Mouse (Mus musculus) midbrain, postnatal 0 days (tissue): ENCODE results near the gene Chrnb1. TPM values are rescaled to one million over a fixed set of nuclear protein-coding genes. Genes with fewer than 3 reads are reported as not detected.

ENCODE experiments used
- ATAC-seq: fragments of 200-750 bp; cut with Nextera tagmentation; 2 replicates; pipeline ENCODE4 v1.8.0; 2017; ENCODE audit warnings: moderate number of reproducible peaks, mild to moderate bottlenecking, moderate TSS enrichment, moderate library complexity; ENCODE audit not compliant: low FRiP score
- DNase-seq: peaks from one replicate; pipeline ENCODE4 v3.0.0-alpha.2; 2015; ENCODE audit warnings: low spot score
- H3K27ac ChIP-seq: fragments of 300-500 bp; sonication (generic); 2 replicates; pipeline ENCODE4 v1.5.1; 2014; ENCODE audit warnings: low read depth, mild to moderate bottlenecking, low read length, mixed read lengths
- H3K27me3 ChIP-seq: fragments of 300-500 bp; sonication (generic); 2 replicates; pipeline ENCODE4 v1.6.1; 2014; ENCODE audit warnings: low read length, control low read depth, mixed read lengths; ENCODE audit not compliant: insufficient read depth
- H3K36me3 ChIP-seq: fragments of 300-500 bp; sonication (generic); 2 replicates; pipeline ENCODE4 v1.6.1; 2014; ENCODE audit warnings: low read length, control low read depth, mixed read lengths; ENCODE audit not compliant: insufficient read depth
- H3K4me1 ChIP-seq: fragments of 300-500 bp; sonication (generic); 2 replicates; pipeline ENCODE4 v1.6.1; 2014; ENCODE audit warnings: mild to moderate bottlenecking, control low read depth, antibody characterized with exemption, low read length, mixed read lengths; ENCODE audit not compliant: insufficient read depth
- H3K4me2 ChIP-seq: fragments of 300-500 bp; sonication (generic); 2 replicates; pipeline ENCODE4 v1.6.1; 2014; ENCODE audit warnings: low read depth, mild to moderate bottlenecking, low read length, mixed read lengths; ENCODE audit not compliant: poor library complexity, severe bottlenecking
- H3K4me3 ChIP-seq: fragments of 300-500 bp; sonication (generic); 2 replicates; pipeline ENCODE4 v1.5.1; 2014; ENCODE audit warnings: low read depth, mild to moderate bottlenecking, low read length, moderate library complexity
- H3K9ac ChIP-seq: fragments of 300-500 bp; sonication (generic); replicated peaks from 2 replicates; pipeline ENCODE4 v1.6.1; 2014; ENCODE audit warnings: mild to moderate bottlenecking, low read length, moderate library complexity, mixed read lengths; ENCODE audit not compliant: poor library complexity, severe bottlenecking
- H3K9me3 ChIP-seq: fragments of 300-500 bp; sonication (generic); 2 replicates; pipeline ENCODE4 v1.6.1; 2016; ENCODE audit warnings: low read length, control low read depth
- CTCF ChIP-seq: IDR thresholded peaks from 2 replicates; pipeline ENCODE4 v1.5.1; 2016; ENCODE audit warnings: antibody characterized with exemption, mild to moderate bottlenecking
- WGBS: fragments of 180-500 bp; shearing (Covaris S2); extraction: QIAGEN DNeasy Blood & Tissue Kit; methylation state at CpG from one replicate; pipeline ENCODE4 v1.1.7; 2014; 5-methylcytosine and 5-hydroxymethylcytosine counted together
- polyA plus RNA-seq: library from polyadenylated mRNA; unstranded; fragments of >200 nt; fragmentation: Nextera tagmentation; extraction: Ambion mirVana; gene quantifications from 2 replicates; pipeline ENCODE4 v1.2.1, GENCODE M21; 2015
- total RNA-seq: library from RNA; depleted of rRNA; stranded (reverse); fragments of >200 nt; gene quantifications from 2 replicates; pipeline ENCODE4 v1.2.3, GENCODE M21; 2014

The Chrnb1 gene
- total and polyA plus RNA-seq, 2 experiments from 2014 or later: 1.1 to 1.5 TPM

- TF ChIP-seq CTCF: no peak
- no peaks in the 10 kb centered on the region for H3K9me3 ChIP-seq
- peak overlapping the region; percentile 98 for H3K9ac ChIP-seq
- peaks cover 14% of the 10 kb centered on the region for H3K36me3 ChIP-seq
- H3K27ac ChIP-seq: peak overlapping the region; percentile 97
- DNase-seq: no peak
- 4% methylated on average over 3 of the region's 4 CpGs for WGBS
- peak overlapping the region; percentile 97 for H3K4me2 ChIP-seq
- no peaks in the 10 kb centered on the region for H3K27me3 ChIP-seq
- no peak for ATAC-seq
- H3K4me3 ChIP-seq: peak overlapping the region; percentile 91
- H3K4me1 ChIP-seq: peaks cover 11% of the 10 kb centered on the region; the same call in 1 of the 2 replicates
Observed at GRCm38 (mm10) chr11:69835966-69836335, 40.2 kb upstream of the Chrnb1 start.

- no peaks in the 10 kb centered on the region for H3K9me3 ChIP-seq
- peak overlapping the region; percentile 97 for H3K27ac ChIP-seq
- H3K9ac ChIP-seq: peak overlapping the region; percentile 98
- H3K4me2 ChIP-seq: peak overlapping the region; percentile 97
- H3K27me3 ChIP-seq: no peaks in the 10 kb centered on the region
- peaks cover 11% of the 10 kb centered on the region; the same call in 1 of the 2 replicates for H3K4me1 ChIP-seq
- DNase-seq (no peak), ATAC-seq (no peak)
- TF ChIP-seq CTCF: no peak
- peaks cover 14% of the 10 kb centered on the region for H3K36me3 ChIP-seq
- WGBS: 2% methylated on average over 9 of the region's 9 CpGs
- H3K4me3 ChIP-seq: peak overlapping the region; percentile 91
Observed at GRCm38 (mm10) chr11:69835326-69835965, 39.7 kb upstream of the Chrnb1 start.

- Histone ChIP-seq H3K27me3 (no peaks in the 10 kb centered on the region), H3K4me2 (peak overlapping the region; percentile 97), H3K9ac (peak overlapping the region; percentile 98), H3K9me3 (no peaks in the 10 kb centered on the region), H3K4me1 (peaks cover 11% of the 10 kb centered on the region; the same call in 1 of the 2 replicates), H3K4me3 (peak overlapping the region; percentile 91), H3K36me3 (peaks cover 18% of the 10 kb centered on the region), H3K27ac (0 out of 2 replicates have a peak overlapping the region, but pooled peaks have one; percentile 32)
- DNase-seq: no peak
- no peak for ATAC-seq
- TF ChIP-seq CTCF: no peak
- 12% methylated on average over 24 of the region's 48 CpGs for WGBS
Observed at GRCm38 (mm10) chr11:69834001-69834549, 38.3 kb upstream of the Chrnb1 start.

- H3K4me3 ChIP-seq: peak overlapping the region; percentile 91
- TF ChIP-seq CTCF: no peak
- peak overlapping the region; percentile 97 for H3K4me2 ChIP-seq
- 58% methylated on average over 8 of the region's 8 CpGs for WGBS
- peaks cover 22% of the 10 kb centered on the region for H3K36me3 ChIP-seq
- DNase-seq (no peak), ATAC-seq (no peak)
- no peaks in the 10 kb centered on the region for H3K9me3 ChIP-seq
- no peaks in the 10 kb centered on the region for H3K27me3 ChIP-seq
- 0 out of 2 replicates have a peak overlapping the region, but pooled peaks have one; percentile 32 for H3K27ac ChIP-seq
- peak overlapping the region; percentile 98 for H3K9ac ChIP-seq
- peaks cover 7% of the 10 kb centered on the region; the same call in 1 of the 2 replicates for H3K4me1 ChIP-seq
Observed at GRCm38 (mm10) chr11:69833554-69833953, 37.8 kb upstream of the Chrnb1 start.

GRCm38 (mm10) chr11:69828832-69829231 lies 33.1 kb upstream of the Chrnb1 start:
- no peak overlapping the region for H3K27ac ChIP-seq
- DNase-seq (no peak), ATAC-seq (no peak)
- WGBS: 62% methylated on average over 5 of the region's 5 CpGs
- H3K4me2 ChIP-seq: no peak overlapping the region
- no peaks in the 10 kb centered on the region for H3K9me3 ChIP-seq
- TF ChIP-seq CTCF: no peak
- H3K4me3 ChIP-seq: no peak overlapping the region
- H3K9ac ChIP-seq: no peak overlapping the region
- peaks cover 4% of the 10 kb centered on the region; the same call in 1 of the 2 replicates for H3K4me1 ChIP-seq
- peaks cover 65% of the 10 kb centered on the region for H3K36me3 ChIP-seq
- no peaks in the 10 kb centered on the region for H3K27me3 ChIP-seq

- H3K4me2 ChIP-seq: no peak overlapping the region
- TF ChIP-seq CTCF: no peak
- no peaks in the 10 kb centered on the region for H3K27me3 ChIP-seq
- H3K9ac ChIP-seq: no peak overlapping the region
- H3K27ac ChIP-seq: no peak overlapping the region
- ATAC-seq (no peak), DNase-seq (no peak)
- H3K36me3 ChIP-seq: peaks cover 46% of the 10 kb centered on the region
- H3K9me3 ChIP-seq: no peaks in the 10 kb centered on the region
- no peak overlapping the region for H3K4me3 ChIP-seq
- WGBS: 72% methylated on average over 2 of the region's 2 CpGs
- H3K4me1 ChIP-seq: no peaks in the 10 kb centered on the region
Observed at GRCm38 (mm10) chr11:69823456-69823855, 27.7 kb upstream of the Chrnb1 start.
